Mouse (Mus musculus): ENCODE measurements around the gene Nek6. TPM values are rescaled to one million over a fixed set of nuclear protein-coding genes. Genes with fewer than 3 reads are reported as not detected.

Gene Nek6
- total RNA-seq, 2 experiments from 2014 or later, result 11.5 to 14.0 TPM

DNA sequence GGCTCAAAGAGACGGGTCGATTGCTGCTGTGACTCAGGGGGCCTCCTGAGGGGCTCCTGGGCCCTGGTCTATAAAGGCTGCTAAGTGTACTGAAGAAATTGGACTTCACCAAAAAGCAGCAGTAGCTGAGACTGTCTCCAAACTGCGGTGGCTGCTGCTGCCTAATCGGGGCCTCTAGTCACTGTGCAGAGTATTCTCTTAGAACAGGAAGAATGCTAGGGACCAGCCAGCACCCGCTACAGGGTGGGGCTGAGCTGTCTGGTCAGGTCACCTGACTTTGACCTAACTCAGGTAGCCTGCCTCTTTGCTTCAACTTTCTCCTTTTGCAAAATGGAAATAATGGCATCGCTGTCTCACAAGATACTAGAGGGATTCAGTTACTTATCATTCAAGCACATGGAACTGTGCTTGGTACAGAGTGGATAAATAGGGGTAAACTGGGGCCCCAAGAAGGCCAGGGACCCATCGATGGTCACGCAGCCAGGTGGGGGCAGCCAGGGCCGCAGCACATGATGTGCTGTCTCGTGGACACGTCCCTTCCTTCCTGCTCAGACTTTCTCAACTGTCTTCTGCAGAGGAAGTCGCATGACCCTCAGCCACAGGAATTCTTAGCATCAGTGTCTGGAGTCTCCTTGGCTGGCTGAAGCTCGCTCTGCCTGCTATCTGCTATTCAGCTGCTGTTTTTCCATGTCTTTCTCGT lies 24.2 kb downstream of the Nek6 start:
- DNase-seq (ENCODE audit: low spot score), result peak; percentile 11

DNA sequence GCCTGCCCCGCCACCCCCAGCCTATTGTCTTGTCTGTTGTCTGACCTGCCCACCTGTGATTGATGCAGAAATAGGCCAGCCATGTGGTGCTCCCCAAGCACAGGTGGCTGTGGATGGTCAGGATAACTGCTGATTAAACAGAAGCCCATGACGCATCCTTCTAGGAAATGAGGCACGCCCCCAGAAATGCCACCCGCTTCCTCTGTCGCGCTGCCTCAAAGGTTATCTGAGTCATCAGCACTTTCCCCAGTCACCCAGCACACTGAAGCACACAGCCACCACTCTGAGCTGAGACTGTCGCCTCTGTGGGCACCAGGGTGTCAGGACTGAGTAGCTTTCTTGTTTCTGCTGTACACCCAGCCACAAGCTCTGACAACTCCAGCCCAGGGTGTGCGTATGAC lies 24.9 kb downstream of the Nek6 start:
- peak; percentile 21 for DNase-seq (ENCODE audit: low spot score)

DNA sequence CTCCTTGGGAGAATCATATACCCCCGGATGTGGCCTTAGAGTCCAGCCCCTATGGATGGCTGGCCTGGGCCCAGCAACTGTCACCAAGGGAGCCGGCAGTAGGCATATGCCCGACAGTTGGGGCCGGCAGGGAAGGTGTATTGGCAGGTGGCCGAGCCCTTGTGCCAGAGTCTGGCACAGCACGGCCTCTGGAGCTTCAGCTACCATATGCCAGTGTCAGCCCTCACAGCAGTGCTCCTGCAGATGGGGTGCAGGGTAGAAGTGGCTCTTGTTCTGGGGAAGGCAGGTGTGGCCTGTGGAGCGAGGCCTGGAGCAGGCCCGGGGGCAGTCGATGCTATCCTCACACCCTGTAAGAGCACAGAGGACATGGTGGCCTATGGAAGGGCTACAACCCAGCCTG lies 28.2 kb downstream of the Nek6 start:
- DNase-seq (ENCODE audit: low spot score), result peak; percentile 1

DNA sequence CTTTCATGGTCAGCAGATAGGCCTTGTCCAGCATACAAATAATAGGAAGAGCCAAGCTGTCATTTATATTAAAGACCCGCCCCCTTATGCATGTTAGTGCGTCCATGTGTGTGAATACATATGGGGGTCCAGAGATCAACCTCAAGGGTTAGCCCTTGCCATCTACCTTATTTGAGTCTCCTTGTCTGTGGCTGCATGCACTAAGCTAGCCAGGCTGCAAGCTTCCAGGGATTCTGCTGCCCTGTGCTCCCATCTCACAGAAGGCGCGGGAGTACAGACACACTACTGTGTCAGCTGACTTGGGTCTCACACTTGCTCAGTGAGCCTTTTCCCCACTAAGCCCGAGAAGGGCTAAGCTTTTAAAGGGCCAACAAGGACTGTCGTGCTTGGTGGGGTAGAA lies 29.2 kb downstream of the Nek6 start:
- peak; percentile 0 for DNase-seq (ENCODE audit: low spot score)

DNA sequence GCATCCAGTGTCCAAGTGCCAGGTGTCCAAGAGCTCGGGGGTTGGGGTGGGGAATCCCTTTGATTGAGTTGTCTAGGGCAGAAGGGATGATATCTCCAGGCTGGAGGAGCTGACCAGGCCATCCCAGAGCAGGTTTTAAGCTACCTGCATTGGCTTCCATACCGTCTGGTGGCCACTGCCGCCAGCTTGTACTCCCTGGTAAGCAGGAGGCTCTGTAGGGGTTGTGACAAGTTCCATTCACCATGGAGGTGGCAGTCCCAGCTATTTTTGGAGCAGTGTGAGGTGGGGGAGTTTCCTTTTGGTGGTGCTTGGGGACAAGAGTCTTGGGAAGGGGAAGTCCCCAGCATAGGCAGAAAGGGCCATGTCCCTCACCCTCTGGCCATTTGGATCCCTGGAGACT lies 29.7 kb downstream of the Nek6 start:
- peak; percentile 0 for DNase-seq (ENCODE audit: low spot score)

DNA sequence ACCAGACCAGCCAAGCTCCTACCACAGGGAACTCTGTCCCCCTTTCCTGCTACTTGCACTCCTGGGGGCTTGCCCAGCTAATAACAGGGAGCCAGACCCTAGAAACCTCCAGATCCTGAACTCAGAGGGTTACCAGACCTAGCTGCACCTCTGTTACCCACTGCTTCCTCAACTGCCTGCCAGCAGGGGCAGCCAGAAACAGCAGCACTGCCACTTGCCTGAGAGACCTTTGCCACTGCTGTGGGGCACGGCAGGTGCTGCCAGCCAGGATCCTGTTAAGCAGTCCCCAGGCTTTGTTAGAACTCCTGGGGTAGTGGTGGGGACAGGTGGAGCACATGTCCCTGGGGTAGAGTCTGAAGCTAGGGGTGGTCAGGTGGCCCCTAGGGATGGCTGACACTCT lies 30.1 kb downstream of the Nek6 start:
- DNase-seq (ENCODE audit: low spot score), result peak; percentile 1

DNA sequence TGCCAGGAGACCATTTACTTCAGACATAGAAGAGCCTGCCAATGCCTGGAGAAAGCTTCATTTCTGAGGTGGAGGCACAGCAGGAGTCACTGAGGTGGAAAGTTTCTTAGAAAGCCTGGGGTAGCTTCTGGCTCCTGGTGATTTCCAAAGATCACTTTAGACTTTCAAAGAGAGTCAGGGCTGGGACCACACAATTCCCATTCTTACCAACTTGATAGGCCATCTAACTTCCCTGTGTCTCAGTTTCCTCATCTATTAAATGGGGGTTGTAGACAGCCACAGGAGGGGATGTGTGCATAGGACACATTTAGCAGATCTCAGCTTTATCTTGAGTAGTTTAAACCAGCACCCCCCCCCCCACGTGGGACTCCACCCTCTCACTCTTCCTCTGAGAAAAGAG lies 30.9 kb downstream of the Nek6 start:
- DNase-seq (ENCODE audit: low spot score), result no peak

DNA sequence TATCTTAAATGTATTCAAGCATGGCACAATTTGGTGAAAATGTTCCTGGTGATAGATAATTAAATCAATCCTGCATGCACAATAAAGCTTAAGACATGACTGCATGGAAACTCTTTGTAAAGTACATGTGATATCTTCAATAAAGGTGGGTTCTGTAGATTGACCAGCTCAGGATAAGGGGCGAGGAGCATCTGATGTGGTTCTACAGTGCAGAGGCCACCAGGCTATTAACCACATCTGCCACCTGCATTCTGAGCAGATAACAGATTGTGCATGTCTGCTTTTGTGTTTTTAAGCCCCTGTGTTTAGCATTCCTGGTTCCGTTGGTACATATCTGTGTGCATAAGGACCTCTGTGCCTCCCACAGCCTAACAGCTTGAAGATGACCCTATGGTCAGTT lies 31.7 kb downstream of the Nek6 start:
- no peak for DNase-seq (ENCODE audit: low spot score)

DNA sequence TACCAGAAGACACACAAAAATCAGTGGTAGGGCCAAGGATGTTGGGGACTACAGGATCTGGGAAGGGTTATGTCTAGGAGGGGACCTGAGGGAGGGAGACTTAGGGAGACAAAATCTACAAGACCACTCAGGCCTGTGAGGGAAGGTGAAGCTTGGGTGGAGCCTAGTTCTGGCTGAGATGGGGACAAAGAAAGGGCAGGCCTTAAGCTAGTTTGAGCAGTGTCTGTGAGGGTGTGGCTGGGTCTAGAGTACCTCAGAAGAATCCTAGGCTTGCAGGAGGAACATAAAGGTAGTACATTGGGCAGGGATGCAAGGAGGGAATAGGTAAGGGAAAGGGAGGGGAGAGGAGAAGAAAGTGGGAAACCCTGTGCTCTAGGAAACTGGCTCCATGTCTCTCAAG lies 32.9 kb downstream of the Nek6 start:
- DNase-seq (ENCODE audit: low spot score), result no peak

DNA sequence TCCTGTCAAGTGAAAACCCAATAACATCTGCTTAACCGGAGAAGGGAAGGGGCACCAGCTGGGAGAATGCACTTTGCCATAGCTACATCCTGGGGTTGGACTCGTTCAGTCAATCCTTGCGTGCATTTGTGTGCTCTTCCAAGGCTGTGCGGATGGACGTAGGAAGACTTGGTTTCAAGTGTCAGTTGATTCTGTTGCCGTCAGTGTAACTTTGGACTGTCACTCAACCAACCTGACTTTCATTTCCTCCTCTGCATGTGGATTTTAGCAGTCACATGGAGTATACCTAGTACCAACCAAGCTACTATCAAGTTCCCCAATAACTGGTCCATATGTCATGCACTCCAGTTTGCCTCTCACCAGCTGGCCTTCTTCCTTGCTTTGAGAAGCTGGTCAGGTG lies 33.5 kb downstream of the Nek6 start:
- no peak for DNase-seq (ENCODE audit: low spot score)

DNA sequence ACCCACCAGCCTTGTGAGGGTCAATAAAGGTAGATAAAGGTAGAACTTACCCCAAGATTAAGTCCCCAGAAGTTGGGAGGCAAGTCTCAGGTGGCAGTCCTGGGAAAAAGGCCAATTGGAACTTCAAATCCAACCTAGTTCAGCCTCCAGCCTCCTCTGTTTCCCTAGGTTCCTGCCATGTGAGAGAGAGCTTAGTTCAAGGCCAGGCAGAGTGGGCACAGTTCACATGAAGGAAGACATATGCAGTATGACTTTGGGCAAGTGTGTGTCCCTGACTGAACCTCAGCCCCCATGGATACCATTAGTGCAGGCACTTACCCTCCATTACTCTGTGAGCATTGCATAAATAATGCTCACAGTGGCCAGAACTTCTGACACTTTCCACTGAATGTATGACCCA lies 34.3 kb downstream of the Nek6 start:
- DNase-seq (ENCODE audit: low spot score), result no peak

DNA sequence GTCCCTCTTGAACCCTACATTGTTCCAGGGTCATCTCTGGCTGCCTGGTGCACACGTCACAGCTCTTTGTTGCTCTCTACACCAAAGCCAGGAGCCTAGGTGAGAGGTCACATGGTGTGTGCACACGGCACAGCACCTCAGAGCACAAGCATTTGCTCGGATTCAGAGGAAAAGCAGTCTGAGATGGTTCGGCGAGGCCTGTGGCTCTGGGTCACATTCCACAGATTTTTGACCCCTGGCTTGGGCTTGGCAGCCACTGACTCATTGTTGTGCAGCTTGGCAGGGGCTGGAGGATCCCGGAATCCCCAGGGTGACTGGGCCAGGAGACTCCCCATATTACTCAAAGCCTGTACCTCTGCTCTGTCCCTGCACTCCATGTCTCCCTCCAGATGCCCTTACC lies 34.8 kb downstream of the Nek6 start:
- peak; percentile 54 for DNase-seq (ENCODE audit: low spot score)

DNA sequence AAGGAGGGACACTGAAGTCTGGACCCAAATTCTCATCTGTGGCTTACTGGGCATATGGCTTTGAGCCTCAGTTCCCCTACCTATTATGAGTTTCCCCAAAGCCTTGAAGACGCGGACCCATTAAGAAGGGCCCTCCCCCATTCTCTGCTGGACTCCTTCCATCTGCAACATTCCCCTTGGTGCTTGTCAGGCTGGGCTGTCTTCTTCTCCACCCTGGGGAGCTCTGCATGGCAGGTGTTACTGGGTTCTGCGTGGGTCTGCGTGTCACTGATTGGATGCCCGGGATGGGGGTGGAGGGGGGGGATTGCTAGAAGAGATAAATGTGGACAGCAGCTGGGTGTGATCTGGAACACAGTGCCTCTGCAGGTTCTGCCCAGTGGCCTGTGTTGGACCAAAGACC lies 35.3 kb downstream of the Nek6 start:
- DNase-seq (ENCODE audit: low spot score), result no peak

DNA sequence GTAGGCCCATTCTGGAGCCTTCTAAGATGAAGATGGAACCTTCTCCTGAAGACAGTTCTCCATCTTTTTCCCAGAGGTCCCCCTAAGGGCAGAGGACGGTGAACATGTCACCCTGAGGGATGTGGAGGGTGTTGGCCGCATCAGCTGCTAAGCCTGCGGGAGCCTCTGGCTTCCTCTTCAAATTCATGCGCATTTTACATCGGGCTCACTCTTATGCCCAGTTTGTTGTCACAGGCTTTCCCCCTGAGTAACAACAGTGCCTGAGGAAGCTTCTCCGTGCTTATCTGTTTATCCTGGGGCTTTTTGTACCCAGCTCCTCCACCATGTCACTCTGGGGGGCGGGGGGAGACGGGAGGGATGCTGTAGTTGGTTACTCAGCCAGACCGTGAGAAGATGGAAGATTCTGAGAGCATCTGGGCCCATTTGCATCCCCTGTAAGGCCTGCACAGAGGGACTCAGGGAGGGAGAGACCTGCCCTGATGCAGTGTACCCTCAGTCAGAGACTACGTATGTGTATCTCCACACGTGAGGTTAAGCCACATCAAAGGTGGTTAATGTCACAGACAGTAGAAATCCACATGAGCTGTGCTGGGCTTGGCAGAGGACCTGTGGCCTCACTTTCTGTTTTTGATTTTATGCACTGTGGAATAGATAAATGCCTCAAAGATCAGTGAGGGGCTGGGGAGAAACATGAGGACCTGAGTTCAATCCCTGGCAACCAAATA lies 36.5 kb downstream of the Nek6 start:
- no peak for DNase-seq (ENCODE audit: low spot score)

DNA sequence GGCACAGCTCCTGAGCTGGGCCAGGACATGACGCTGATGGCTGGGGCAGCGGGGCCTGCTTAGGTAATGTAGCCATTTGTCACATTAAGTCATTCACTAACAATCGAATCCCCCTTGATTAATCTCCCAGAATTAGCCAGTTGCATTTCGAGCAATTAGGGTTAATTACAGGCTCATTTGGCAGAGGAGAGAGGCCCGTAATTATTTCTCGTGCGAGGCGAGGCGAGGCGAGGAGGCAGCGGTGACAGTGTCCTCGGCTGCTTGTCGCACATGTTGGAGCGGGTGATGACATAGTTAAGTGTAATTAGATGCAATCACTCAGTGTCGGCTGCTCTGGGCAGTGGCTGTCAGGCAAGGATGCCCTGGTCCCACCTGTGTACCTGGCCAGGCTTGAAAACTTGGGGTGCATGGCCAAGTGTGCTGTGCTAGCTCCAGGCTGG lies 40.6 kb downstream of the Nek6 start:
- DNase-seq (ENCODE audit: low spot score), result no peak

DNA sequence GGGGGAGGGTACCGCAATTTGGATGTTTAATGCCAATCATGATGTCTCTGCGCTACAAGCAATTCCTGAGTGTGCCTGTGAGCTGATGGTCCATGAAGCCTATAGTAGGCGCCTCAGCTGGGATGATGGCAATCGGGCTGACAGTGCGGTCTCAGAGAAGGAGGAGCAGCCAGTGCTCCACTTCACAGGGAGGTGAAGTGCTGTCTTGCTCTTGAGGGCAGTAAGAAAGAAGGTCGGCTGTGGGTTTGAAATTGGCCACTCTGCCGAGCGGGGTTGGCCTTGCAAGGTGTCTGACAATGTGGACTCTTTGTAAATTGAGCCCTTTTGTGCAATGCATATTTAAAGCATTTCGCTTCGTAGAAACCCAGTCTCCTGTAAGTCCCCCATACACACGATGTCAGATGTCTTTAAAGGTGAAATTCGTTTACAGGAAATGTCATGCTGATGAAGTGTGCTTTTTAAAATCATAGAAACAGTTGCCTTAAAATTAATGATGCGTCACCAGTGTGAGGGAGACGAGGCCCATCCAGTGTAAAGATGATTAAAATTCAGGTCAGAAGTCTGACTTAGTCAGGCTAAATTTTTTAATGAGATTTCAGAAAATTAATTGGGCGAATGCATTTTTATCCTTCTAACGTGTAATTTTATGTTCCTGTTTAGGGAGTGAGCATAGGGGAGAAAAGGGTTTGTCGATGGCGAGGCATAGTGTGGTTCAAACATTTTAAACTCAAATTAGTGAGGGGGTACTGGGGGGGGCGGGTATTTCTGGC lies 43.0 kb downstream of the Nek6 start:
- DNase-seq (ENCODE audit: low spot score), result no peak

DNA sequence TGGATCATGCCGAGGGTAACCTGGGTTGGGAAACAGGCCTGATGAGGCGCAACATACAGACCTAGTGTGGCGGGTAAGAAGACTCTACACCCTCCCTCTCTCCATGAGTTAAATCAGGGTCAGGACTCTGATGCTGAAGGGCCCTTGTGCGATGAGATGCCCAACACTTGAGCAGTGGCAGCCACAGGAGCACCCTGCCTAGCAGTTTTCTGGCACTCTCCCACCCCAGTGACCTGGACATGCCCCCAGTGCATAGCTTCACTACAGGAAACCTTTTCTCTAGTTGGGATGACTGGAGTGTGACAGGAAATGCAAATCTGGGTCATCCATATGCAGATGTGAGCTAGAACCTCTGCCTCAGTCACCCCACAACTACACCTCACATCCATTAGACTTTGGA lies 44.2 kb downstream of the Nek6 start:
- DNase-seq (ENCODE audit: low spot score), result no peak

DNA sequence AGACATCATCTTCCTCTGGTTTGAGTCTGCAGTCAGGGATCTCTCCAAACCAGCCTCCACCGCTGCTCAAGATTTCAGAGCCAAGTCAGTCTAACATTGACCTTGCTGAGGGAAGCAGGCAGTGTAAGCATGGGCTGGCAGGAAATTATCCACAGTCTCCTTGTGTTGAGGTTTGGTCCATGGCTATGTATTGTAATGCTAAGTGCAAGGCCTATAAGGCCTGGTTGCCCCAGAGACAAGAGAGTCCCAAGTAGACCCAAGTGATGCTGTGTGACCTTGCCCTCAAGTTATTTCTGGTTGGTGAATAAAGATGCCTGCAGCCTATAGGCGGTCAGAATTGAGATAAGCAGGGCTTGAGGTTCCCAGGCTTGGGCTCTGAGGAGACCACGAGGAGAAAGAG lies 45.3 kb downstream of the Nek6 start:
- no peak for DNase-seq (ENCODE audit: low spot score)

DNA sequence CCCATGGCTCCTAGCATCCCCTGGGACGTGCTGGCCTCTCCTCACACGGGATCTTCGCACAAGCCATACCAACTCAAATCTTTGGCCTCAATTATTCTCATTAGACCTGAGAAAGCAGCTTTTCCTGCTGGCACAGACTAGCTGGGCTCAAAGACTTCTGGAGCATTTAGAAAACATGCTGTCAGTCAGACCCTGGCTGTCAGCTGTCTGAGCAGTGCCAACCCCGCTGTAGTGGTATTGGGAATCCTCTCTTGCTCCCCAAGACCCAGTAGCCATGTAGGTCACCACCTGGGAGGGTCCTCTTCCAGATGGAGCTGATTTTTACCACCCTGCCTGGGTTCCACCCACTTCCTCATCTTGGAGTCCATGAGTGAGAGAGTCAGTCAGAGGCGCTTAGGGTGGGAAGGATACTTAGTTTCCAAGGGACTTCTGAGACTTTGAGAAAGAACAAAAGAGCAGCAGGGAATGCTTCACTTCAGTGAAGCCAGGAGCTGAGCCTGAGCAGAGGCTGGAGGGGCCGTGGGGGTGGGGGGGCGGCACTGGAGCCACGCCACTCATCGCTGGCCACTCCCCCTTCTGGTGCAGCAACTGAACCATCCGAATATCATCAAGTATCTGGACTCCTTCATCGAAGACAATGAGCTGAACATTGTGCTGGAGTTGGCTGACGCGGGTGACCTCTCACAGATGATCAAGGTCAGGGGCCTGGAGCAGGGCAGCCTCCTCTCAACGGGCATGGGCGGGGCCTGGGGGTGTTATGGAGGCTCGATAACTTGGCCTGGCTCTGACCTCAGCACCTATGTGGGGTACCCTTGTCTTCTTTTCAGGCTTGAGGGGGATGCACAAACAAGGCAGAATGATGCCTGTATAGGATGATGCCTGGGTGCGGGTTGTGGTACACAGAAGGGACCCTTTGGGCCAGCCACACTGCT lies 49.1 kb downstream of the Nek6 start:
- no peak for DNase-seq (ENCODE audit: low spot score)

DNA sequence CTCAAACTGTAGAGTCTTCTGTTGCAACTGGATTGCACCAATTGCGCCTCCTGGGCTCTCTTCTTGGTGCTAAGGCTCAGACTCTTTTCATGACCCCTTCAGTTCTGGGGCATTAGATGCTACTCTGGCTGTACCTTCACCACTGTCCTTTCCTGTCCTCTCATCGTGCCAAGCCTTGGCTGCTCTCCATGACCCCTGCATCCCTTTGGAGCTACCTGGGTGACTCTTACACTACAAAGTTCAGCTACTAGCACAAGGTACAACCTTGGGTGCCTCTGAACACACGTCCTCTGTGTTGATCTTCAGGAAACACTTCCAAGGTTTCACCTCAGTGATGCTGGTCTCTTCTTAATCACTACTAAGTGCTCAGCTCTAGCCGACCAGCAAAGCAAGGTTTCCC lies 51.2 kb downstream of the Nek6 start:
- no peak for DNase-seq (ENCODE audit: low spot score)

DNA sequence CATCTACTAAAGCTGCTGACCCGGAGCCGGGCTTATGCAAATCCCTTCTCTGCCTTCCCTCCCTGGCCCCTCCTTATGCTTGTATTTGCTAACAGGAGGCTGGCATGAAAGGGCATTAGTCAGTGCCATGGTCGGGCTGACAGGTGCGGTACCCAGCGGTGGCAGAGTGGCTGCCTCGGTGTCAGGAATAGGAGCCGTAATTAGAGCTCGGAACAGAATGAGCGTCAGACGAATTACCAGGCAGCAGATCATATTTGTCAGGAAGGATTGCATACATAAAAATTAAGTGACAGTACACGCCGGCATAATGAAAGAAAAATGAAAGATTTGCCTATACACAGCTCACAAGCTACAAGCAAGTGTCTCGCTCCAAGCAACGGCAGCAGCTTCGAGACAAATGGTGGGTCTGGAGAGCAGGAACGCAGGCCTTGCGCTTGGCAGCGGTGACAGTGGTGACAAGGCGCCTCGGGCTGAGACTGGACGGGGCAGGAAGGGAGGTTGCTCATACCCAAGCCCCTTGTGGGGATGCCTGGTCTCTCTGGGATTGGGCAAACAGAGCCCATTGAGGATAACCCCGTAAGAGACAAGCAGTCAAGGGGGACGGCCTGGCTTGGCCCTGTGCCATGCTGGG lies 60.6 kb downstream of the Nek6 start:
- DNase-seq (ENCODE audit: low spot score), result peak; percentile 81
